Mouse (Mus musculus) c-Kit-negative CD71-positive TER-119-positive erythroid progenitor cells, embryonic 14.5 days (primary cell): ENCODE measurements at regions not wholly inside any gene's neighbourhood (a gene's known extent, or its start where the extent isn't known, plus 50 kb on each side); places are given as distances from the start of the nearest gene placed in this dataset.

Source experiments
- DNase-seq: peaks from one replicate; pipeline ENCODE4 v3.0.0-alpha.2; 2013; ENCODE audit warnings: low read depth, low spot score

DNA sequence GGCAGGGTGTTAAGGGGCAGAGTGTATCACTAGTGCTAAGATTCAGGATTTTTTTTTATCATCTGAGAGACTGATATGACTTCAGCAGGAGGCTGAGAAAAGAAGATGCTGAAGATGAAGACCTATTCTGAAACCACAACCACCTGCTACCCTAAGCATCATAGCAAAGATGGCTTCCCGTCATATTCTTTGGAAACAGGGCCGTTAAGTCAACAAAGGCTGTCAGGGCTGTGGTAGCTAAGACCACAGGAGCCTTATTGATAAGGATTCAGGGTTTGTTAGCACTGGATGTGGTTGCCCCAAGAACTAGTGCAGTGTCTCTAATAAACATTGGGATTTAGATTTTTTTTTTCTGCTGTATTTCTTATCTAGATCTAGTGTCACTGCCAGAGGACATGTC, 56.7 kb upstream of the Rasgrp1 start:
- DNase-seq: no peak

DNA sequence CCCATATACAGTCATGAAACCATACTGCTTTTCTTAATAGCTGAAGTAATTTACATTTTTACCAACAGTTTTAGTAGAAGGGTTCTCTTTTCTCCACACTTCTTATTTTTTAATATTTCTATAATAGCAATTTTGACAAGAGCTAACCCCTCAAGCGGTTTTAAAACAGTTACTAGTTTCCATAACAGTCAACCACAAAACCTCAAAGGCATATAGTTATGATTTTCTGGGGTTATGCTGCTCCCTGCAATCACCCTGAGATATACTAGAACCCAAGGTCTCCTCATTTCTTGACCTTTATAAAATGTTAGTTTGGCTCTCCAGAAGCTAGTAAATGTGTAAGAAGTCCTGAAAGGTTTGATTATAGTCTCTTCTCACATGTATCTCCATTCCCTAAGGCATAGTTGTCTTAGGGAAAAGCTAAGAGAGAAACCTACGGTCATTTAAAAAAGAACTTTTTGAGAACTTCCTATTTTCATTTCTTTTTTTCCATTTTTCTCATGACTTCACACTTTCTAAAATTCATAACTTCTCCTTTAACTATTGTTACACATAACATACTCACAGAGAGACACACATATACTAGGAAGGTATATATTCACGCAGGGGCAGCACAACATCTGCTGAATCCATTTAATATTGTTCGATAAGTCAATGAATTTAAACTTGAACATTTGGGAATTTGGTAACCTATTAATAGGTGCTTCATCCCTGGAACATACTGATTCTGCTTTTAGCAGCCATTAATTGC, 60.8 kb upstream of the Rasgrp1 start:
- DNase-seq: no peak

DNA sequence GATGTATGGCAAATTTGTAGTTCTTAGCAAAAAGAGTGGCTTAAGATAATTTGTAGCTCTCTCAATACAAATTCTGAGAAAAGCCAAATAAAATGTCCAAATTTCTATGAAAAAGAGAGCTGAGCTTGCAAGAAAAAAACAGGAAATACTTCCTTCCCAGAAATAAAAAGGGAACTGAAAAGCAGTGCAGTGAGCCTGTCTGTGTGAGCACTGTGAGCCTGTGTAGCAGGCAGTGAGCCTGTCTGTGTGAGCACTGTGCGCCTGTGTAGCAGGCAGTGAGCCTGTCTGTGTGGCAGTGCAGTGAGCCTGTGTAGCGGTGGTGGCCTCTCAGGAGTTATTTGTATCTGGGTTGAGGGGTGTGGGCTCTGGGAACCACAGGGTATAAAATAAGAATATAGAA, 62.7 kb upstream of the Rasgrp1 start:
- no peak for DNase-seq

GRCm38 (mm10) chr2:117408241-117408640, 65.4 kb upstream of the Rasgrp1 start:
- no peak for DNase-seq

- no peak for DNase-seq
Measured at GRCm38 (mm10) chr2:117412045-117412606, 69.3 kb upstream of the Rasgrp1 start.

DNA sequence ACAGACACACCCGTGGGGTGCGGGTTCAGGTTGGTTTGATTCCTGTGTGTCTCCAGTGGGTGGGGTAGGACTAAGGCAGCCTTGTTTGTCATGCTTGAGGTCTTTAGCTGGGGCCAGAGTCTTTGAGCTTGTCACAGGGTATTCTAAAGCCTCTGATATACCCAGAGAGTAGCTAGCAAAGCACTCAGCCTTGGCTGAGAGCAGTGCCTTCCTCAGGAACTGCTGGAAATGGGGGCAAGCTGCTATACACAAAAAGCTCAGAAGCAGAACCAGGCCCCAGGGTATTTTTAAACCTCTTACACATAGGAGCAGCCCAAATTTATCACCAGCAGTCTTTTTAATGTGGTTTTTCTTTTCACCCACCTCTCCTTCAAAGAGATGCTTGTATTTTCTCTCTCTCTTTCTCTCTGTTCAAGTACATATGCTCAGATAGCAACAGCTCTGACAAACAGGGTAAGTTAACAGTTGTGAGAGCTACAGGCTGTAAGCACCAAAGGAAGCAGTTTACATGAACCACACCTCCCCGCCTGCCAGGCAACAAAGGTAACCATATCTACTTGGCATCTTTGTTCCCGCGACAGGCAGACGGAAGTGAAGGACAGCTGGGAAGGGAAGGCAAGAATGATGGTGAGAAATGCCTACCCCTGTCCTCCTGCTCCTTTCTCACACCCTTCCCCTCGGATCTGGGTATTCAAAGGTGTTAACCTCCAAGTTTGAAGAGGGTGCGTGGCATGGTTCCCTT, 74.6 kb upstream of the Rasgrp1 start:
- DNase-seq: no peak

GRCm38 (mm10) chr2:117418121-117418615, 75.4 kb upstream of the Rasgrp1 start:
- no peak for DNase-seq

DNA sequence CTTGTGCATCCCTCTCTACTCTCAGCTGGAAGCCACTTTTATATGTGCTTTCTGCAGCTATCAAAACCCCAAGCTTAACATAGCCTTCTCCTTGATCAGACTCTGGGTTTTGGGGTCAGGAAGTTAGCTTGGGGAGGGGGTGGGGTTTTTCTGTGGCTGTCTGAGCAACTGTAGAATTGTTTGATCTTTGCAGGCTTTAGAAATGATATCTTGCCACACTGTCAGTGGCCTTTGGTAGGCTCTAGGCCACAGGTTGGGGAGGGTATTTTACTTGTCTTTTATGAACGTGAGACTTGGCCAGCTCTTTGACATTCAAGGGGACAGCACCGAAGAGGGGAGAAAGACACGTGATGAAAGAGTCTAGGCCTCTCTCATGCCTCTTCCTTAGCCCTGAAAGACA, 75.9 kb upstream of the Rasgrp1 start:
- no peak for DNase-seq

DNA sequence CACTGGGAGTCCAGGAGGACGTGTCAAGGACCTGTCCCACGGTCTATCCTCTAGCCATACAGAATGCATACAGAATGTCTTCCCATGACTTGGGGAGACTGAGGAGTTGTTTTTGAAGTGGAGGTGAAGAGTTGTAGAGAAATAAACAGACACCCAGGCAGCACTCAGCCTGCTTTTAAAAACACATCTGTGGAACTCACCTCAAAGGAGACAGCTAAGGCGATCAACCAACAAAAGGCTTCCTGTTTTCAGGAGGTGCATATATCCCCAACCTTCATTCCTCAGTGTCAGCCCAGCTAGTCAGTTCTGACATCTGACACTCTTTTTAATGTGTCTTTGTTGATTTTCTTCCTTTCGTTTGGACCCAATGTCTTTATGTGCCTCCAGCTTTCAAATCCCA, 78.6 kb upstream of the Rasgrp1 start:
- no peak for DNase-seq

DNA sequence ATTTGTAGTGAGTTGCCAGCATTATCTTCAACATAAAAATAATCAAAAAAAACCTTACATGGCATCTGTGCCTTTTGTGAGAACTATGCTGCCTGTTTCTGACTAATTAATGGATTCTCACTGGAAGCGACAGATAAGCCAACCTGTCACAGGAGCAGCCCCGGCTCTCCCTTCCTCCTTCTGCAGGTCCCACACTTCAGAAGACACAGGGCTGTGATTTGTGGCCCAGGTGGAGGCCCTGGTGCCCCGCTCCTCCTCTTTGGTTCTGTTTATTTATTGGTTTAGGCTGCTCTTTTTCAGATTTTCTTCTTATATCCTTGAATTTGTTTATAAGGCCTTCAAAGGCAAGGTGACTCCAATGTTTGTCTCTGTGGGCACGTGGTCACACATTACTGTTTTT, 80.0 kb upstream of the Rasgrp1 start:
- DNase-seq: no peak

GRCm38 (mm10) chr2:117429205-117429604, 86.4 kb upstream of the Rasgrp1 start:
- no peak for DNase-seq

DNA sequence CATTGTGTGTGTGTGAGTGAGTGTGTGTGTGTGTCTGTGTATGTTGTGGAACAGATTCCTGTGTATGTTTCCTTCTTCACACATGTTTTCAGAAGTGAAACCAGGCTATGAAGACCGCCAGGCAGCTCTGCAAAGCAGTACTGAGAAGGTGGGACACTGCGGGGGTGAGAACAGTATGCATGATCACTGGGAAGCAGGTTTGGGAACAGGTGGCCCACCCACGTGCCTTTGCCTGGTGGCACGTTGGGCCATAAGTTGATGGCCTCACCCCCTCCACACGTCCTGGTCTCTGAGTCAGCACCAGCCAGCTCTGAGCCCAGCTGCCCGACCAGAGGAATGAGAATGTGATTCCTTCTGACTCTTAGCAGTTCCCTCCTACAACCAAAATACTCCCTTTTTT, 89.2 kb upstream of the Rasgrp1 start:
- DNase-seq: no peak

DNA sequence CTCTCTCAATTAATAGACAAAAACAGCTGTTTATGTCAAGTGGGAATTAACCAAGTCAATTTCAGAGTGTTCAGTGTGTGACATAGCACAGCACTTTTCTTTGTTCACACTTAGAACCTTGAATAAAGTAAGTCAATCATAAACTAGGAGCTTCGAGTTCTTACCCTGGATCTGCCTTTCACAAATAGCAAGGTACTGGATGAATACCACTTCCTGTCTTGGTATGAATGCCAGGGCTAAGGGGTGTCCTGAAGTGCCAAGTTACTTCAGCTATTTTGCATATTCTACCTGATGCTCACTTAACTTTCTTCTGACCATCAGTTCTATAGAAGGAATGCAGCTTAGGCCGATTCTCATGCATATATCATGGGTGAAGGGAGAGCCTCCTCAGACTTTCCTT, 90.1 kb upstream of the Rasgrp1 start:
- no peak for DNase-seq

DNA sequence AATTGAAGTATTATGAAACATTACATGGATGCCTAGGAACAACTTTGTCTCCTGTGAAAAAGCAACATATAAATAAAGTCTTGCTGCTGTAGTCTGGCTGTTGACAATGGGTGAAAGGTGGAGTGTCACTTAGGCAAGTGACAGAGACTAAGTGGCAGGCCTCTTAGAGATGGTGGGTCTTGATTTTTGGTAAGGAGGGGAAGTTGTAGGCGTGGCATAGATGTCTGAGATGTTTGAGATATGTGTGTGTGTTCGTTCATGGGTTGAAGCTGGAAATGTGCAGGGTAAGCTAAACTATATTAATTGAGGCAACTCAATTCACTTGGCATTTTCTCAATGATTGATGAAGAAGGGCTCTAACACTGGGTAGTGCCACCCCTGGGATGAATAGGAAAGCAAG, 90.7 kb upstream of the Rasgrp1 start:
- no peak for DNase-seq

DNA sequence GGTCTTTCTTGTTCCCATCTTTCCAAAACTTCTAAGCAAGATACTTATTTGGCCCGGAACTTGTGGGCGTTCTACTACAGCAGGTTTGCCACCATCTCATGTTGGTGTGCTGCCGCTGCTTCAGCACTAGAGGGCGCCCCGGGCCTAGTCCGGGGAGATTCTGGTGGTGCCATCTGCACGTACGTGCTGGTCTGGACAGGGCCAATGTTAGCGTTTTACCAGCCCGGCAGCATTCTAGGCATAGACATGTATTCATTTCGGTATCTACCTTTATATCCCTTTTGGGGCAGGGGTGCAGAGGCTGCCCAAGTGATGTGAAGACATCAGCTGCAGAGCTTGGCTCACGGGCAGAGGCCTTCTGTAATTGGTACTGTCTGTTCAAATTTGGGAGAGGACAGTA, 95.3 kb upstream of the Rasgrp1 start:
- DNase-seq: no peak

GRCm38 (mm10) chr2:117438586-117439371, 96.0 kb upstream of the Rasgrp1 start:
- no peak for DNase-seq

- no peak for DNase-seq
Measured at GRCm38 (mm10) chr2:117439372-117440183, 96.8 kb upstream of the Rasgrp1 start.

- no peak for DNase-seq
Measured at GRCm38 (mm10) chr2:117440801-117441281, 98.0 kb upstream of the Rasgrp1 start.

GRCm38 (mm10) chr2:117442862-117443261, 100.1 kb upstream of the Rasgrp1 start:
- DNase-seq: no peak

DNA sequence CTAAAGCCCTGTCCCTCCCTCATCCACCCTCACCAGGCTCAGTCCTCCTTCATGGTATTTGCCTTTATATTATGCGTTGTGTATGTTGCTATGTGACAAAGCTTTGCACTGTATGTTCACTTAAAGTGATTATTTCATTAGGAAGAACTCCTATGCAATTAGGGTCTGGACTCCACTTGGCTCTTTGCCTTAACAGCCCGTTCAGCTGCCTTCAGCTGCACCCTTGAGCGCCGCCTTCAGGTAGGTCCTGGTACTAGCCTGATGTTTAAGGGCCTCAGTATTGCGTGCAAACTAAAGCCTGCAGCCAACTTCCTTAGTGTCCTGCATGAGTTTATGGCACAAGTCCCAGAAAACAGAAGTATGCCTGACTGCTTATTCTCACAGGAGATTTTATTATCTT, 101.9 kb upstream of the Rasgrp1 start:
- no peak for DNase-seq

GRCm38 (mm10) chr2:117446876-117447275, 104.1 kb upstream of the Rasgrp1 start:
- no peak for DNase-seq
